Mouse (Mus musculus) cerebellum, adult (tissue): Measurements from ENCODE around the gene Mrpl10.

Source experiments
- ATAC-seq: cut with Nextera tagmentation; 2 replicates; pipeline ENCODE4 v1.9.2; 2017; ENCODE audit warnings: mild to moderate bottlenecking, moderate library complexity, mixed read lengths; ENCODE audit not compliant: insufficient number of reproducible peaks, low FRiP score, low TSS enrichment

Mrpl10 gene

DNA sequence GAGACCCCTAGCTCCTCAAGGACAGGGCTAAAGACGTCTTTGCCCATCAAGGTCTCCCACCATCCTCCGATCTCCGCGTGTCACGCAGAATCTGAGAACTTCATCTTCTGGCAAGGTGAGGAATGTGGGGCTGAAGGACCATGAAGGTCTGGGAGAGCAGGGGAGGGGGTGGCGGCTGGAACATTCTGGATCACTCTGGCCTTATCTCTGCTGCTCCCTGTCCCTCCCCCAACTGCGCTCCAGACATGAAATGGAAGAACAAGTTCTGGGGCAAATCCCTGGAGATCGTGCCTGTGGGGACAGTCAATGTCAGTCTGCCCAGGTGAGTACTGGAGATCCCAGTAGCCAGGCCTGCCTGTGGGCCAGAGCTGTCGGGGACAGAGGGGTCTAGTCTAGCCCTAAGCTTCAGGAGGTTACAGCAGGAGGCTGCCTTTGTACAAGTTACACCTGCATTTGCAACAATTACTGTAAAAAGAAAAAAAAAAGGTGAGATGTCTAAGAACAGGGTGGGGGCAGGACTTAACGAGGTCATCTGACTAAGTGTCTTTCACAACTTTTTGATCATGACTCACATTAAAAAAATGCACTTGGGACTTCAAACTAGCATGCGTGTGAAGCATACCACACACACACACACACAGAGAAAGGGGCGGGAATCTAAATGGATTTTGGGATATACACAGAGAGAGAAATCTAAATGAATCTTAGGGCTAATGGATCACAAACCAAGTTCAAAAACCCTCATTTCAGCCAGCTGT, 24.4 kb downstream of the Mrpl10 start:
- ATAC-seq = no peak

DNA sequence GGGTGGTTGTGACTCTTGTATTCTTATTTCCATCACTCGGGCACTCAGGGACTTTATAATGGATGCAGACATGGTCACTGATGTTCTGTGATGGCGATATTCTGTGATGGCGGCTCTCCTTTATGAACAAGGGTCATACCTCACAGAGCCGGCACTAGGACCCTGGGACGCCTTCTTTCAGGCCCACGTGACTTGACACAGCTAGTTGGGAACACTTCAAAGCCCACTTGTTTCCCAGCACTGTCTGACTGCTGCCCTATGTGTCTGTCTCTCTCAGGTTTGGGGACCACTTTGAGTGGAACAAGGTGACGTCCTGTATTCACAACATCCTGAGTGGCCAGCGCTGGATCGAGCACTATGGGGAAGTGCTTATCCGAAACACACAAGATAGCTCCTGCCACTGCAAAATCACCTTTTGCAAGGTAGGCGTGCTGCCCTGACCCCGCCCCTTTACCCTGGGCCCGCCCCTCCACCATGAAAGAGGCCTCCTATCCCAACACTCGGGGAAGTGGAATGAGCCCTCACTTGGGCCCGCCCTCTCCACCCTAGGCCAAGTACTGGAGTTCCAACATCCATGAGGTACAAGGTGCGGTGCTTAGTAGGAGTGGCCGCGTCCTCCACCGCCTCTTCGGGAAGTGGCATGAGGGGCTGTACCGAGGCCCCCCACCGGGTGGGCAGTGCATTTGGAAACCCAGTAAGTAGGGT, 25.4 kb downstream of the Mrpl10 start:
- ATAC-seq = no peak

DNA sequence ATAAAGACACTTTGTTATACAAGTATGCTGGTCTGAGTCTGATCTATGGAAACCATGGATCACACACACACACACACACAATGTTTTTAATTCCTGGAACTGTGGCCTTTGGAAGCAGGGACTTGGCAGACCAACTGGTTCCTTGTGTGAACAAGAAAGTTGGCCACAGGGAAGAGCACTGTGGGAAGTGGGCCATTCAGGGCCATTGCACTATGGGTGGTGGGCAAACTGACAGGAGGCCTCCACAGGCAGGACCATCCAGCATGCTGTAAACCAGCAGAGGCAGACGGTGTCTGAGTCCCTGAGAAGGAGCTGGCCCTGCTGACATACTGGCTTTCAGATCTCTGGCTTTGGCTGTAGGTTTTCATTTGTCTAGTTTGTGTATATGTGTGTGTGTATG, 28.0 kb downstream of the Mrpl10 start:
- no peak for ATAC-seq

DNA sequence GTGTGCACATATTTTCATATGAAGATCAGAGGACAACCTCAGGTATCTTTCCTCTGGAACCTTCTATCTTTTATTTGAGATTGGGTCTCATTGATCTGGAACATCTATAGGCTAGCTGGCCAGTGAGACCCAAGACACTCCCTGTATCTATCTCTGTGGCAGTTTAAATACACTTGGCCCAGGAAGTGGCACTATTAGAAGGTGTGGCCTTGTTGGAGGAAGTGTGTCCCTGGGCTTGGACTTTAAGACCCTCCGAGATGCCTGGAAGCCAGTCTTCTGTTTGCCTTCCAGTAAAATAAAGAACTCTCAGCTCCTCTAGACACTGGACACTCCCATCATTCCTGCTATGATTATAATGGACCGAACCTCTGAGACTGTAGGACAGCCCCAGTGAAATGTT, 28.4 kb downstream of the Mrpl10 start:
- no peak for ATAC-seq

DNA sequence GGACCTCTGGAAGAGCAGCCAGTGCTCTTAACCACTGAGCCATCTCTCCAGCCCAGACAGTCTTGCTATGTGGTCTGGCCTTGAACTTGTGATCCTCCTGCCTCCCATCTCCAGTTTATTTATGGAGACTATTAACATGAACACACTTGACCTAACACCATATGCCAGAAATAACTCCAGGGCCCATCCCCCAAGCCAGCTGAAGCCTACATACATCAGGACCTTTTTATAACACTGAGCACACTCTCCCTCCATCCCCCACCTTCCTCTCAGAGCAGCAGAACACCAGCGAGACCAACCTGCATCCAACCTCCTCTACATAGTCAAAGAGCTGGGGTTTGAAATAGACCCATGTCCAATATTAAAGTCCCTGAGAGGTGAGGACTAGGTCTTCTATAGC, 29.8 kb downstream of the Mrpl10 start:
- no peak for ATAC-seq

DNA sequence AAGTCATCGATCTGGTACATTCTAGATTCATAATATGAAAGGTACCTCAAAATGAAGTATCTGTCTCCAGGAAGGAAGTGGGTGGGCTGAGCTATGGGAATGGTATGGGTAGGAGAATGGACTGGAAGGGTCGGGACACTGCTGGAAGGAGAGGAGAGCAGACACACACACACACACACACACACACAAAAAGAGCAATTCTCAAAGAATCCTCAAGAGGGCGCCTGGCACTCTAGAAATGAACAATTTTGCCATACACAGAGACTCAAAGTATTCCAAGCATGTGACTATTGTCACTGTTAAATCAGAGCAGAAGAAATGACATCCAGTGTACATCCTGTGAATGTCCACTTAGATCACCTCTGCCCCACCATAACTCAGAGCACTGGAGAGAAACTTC, 31.2 kb downstream of the Mrpl10 start:
- ATAC-seq = no peak; the same call in 1 of the 2 replicates

DNA sequence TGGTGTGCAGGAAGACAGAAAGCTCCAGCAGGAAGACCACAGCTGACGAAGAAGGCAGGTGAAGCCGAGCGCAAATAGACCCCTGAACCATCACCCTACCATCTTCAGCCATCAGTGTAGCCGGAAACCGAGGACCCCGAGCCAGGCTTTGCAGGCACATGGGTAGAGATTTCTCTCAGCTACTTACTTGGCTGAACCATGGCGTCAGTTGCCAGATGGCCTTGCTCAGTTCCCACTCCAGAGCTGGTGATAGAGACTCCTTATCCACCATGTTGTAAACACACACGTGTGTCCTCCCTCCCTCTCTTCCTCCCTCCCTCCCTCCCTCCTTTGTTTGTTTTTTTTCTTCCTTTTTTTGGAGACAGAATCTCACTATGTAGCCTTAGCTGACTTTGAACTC, 32.9 kb downstream of the Mrpl10 start:
- no peak for ATAC-seq

DNA sequence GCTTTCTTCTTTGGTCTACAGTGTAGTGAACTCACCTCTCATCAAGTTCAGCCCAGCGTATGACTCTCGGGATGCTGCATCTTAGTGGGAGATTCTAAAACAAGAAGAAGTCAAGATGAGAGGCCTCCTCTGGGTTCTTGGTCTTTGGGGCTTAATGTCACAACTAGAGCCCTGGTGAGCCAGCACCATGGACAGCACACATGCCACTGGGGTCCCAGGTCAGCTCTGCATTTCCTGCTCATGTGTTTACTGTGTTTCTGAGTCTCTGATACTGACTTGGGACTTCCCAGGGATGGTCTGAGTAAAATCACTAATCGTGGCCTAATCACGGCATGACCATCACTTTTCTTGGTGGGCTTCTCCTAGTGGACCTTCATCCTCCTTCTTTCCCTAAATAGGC, 37.4 kb downstream of the Mrpl10 start:
- no peak for ATAC-seq

DNA sequence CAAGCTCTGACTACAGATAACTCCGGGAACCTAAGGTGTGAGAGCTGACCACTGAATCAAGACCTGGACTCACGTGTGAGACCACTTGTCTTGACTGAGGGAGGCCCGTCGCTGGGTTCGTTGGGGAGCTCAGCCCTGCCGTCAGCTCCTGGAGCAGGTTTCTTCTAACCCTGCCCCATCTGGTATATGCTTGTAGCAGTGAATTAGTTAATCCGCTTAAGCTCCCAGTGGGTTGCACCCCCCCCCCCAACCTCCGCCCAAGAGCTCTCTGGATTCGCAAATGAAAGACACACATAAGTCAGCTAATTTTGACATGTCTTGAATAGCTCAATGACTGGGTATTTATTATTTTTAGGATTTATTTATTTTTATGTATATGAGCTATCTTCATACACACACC, 38.9 kb downstream of the Mrpl10 start:
- no peak for ATAC-seq

DNA sequence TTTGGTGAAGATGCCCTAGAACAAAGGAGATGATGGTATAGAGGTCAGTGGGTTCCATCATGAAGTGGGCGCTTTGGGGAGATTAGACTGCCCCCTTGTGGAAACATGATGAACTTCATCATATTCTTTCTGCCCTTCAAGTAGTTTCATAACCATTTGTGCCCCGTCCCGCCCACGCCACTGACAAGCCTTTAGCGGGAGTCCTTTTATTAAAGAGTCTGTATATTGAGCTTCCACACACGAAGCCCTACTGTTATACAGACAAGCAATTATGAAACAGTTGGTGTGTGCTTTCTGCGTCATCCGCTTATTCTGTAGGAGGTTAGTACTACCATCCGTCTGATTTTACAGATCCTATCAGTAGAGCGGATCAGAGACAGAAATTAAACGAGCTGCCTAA, 41.6 kb downstream of the Mrpl10 start:
- ATAC-seq = no peak; the same call in 1 of the 2 replicates

DNA sequence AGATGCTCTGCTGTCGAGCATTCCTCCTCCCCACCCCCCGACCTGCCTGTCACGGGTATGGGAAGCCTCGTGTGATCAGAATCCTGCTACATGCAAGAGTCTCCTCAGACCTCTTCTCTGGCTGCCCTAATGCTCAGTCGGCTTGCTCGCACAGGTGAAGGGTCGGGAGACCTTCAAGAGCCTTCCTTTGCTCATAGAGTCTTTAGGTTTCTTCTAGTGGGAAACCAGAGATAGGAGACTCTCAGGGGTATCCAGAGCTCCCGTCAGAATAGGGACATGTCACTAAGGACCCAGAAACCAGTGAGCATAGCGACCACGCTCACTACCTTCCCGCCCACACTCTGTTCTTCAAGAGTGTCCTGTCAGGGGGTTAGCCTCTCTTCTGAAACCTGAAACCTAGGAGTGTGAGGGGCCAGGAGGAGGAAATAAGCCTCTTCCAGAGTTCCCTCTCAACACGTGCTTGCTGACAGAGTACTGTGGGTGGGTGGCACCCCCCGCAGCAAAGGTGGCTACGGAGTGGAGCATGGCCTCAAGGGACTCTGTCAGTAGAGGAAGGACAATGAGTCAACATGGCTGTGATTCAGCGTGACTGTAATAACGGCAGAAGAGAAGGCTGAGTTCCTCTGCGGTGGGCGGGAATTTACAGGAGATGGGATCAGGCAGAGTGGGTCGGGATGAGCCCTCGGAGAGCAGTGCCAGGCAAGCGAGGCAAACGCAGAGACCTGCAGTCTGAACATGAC, 42.2 kb downstream of the Mrpl10 start:
- ATAC-seq = no peak

DNA sequence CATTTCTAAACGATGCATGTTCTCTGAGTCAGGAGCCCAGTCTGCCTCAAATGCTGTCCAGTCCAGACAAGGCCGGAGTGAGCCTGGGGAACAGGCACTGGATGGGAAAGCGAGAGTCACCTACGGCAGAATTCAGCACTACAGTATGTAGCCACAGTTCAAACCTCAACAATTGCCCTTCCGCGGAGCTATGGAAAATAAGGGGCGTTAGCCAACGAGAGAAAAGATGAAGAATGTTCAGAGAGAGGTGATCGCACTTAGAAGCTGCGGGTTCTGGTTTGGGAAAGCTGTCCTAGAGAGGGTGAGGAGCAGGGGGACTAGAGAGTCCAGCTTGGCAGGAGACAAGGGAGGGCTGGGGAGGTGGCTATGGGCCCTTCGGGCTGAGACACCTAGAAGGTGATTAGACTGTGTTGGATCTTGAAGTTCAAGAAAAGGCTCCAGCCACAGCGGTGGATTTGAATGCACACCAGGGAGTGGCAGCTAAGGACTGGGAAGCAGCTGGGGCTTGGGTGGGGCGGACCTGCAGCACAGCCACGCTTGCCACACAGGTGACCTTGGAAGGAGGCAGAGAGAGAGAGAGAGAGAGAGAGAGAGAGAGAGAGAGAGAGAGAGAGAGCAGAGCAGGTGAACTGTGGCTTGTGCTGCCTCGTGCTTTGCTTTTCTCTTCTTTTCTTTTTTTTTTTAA, 43.6 kb downstream of the Mrpl10 start:
- no peak for ATAC-seq

DNA sequence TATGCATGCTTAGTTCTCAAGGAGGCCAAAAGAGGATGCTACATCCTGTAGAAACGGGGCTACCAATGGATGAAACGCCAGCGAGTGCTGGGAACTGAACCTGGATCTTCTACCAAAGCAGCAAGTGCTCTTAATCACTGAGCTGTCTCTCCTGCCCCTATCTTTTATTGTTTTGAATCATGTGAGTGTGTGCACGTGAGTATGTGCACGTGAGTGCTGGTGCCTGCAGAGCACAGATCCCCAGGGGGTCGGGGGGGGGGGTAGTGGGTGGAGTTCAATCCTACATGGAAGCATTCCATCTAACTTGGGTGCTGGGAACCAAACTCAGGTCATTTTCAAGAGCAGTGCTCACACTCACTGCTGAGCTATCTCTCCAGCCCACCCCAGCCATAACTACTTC, 45.0 kb downstream of the Mrpl10 start:
- no peak for ATAC-seq

DNA sequence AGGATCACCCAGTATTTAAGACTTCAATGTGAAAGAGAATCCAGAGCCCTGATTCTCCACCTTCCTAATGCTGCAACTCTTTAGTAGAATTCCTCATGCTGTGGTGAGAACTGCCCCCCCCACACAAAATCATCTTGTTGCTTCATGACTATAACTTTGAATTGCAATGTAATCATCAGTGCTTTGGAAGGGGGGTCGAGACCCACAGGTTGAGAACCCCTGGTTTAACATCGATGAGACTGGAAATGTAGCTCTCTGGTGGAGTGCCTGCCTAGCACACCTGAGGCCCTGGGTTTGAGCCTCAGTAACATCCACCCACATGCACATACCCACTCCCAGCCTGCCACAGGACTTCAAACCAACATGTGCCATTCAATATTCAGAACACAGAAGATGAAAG, 53.2 kb downstream of the Mrpl10 start:
- no peak for ATAC-seq

DNA sequence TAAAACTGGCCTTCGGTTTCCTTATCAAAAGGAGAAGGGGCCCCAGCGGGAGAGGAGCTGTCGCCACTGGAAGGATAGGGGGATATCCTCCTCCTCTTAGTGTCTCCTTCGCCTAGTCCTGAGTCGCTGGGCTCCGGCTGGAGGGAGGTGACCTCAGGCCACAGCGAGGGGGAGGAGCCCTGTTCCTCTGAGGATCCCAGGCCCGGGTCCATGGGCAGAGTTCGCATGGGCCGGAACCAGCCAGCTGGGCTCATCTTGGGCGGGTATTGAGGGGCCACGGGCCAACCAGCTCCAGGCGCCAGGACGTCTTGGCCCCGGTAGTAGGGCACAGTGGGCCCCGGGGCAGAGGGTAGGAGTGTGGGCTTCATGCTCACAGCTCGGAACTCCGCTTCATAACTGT, 57.4 kb downstream of the Mrpl10 start:
- ATAC-seq = no peak; the same call in 1 of the 2 replicates
